9 mouse cellular contexts compared by ENCODE assay signal in genomic region chr9:13694293-13694692, GRCm38 (mm10). TPM values are rescaled to one million over a fixed set of nuclear protein-coding genes. Genes with fewer than 3 reads are reported as not detected.
DNase-seq lines count a peak whose midpoint lies in the region; ATAC-seq and TF ChIP-seq lines count a peak whose summit lies in the region.
"Had no signal": no experiment of that assay in that cellular context is flagged by ENCODE, and none has a peak within 500 bp of the region (broad histone marks: within the 10 kb centered on the region; RNA-seq: fewer than 3 reads in every experiment).

No protein-coding gene starts in this region.

- no peak for ATAC-seq in heart, embryonic 13.5 days (ENCODE audit: extremely low read depth, insufficient number of reproducible peaks, low FRiP score, low TSS enrichment)
- ATAC-seq in lung, embryonic 16.5 days (ENCODE audit: low read depth) = peak; percentile 85
- ATAC-seq in megakaryocyte, adult 5-6 weeks (ENCODE audit: poor library complexity, severe bottlenecking) = no peak

- H3K9me3 ChIP-seq in heart, embryonic 13.5 days = no peaks in the 10 kb centered on the region
- no peaks in the 10 kb centered on the region for H3K9me3 ChIP-seq in lung, embryonic 16.5 days (ENCODE audit: control insufficient read depth, low read length)

- no peak overlapping the region for H3K4me3 ChIP-seq in cerebellum, adult 2 months (replicated peaks; ENCODE audit: insufficient read depth, low read depth, low read length)
- no peak overlapping the region for H3K4me3 ChIP-seq in heart, embryonic 13.5 days
- no peak overlapping the region for H3K4me3 ChIP-seq in lung, embryonic 16.5 days (ENCODE audit: low read length)

- TF ChIP-seq CTCF in cerebellum, adult 2 months (IDR thresholded peaks at IDR 0.05; ENCODE audit: borderline replicate concordance, insufficient read depth, low read depth, low read length) = no peak

- H3K4me1 ChIP-seq in cerebellum, adult 2 months (ENCODE audit: control insufficient read depth, insufficient read depth, low read length) = peaks cover 9% of the 10 kb centered on the region; the same call in 1 of the 2 replicates
- H3K4me1 ChIP-seq in heart, embryonic 13.5 days = peaks cover 43% of the 10 kb centered on the region
- peaks cover 26% of the 10 kb centered on the region for H3K4me1 ChIP-seq in lung, embryonic 16.5 days (replicated peaks; ENCODE audit: control insufficient read depth, insufficient read depth, low read length)

- H3K36me3 ChIP-seq in heart, embryonic 13.5 days = no peaks in the 10 kb centered on the region
- no peaks in the 10 kb centered on the region for H3K36me3 ChIP-seq in lung, embryonic 16.5 days (ENCODE audit: control insufficient read depth, insufficient read depth, low read length)

- no peak for TF ChIP-seq POLR2A in cerebellum, adult 2 months (IDR thresholded peaks at IDR 0.05; ENCODE audit: borderline replicate concordance, insufficient read depth, low read length)

- H3K27me3 ChIP-seq in cerebellum, adult 2 months (ENCODE audit: control insufficient read depth, insufficient read depth, low read length) = no peaks in the 10 kb centered on the region
- H3K27me3 ChIP-seq in heart, embryonic 13.5 days (replicated peaks) = no peaks in the 10 kb centered on the region
- H3K27me3 ChIP-seq in lung, embryonic 16.5 days (ENCODE audit: control insufficient read depth, insufficient read depth, low read depth, low read length) = no peaks in the 10 kb centered on the region

- 3% methylated on average over 5 of the region's 5 CpGs for WGBS in cerebellum, adult 2 months
- 29% methylated on average over 5 of the region's 5 CpGs for WGBS in heart, embryonic 13.5 days
- 34% methylated on average over 5 of the region's 5 CpGs for WGBS in lung, embryonic 16.5 days

- peak; percentile 10 to 15 for DNase-seq in kidney, adult 8-10 months
- no peak for DNase-seq in kidney, adult 11 months
- peak; percentile 66 to 85 for DNase-seq in cerebellum, adult 2 months
- no peak for DNase-seq in spleen, postnatal 4 days (ENCODE audit: low spot score in 2 of 2)
- no peak for DNase-seq in testis, postnatal 14 days (ENCODE audit: low spot score)

- no peak overlapping the region for H3K27ac ChIP-seq in cerebellum, adult 2 months (ENCODE audit: insufficient read depth, low read length)
- H3K27ac ChIP-seq in heart, embryonic 13.5 days (replicated peaks) = peak overlapping the region; percentile 61
- H3K27ac ChIP-seq in lung, embryonic 16.5 days (ENCODE audit: low read length) = peak overlapping the region; percentile 83
- H3K27ac ChIP-seq: liver, embryonic 14.5 days had no signal

- H3K4me2 ChIP-seq in heart, embryonic 13.5 days = peak overlapping the region; percentile 18
- H3K4me2 ChIP-seq in lung, embryonic 16.5 days (ENCODE audit: low read depth, low read length) = no peak overlapping the region

- H3K9ac ChIP-seq in heart, embryonic 13.5 days = no peak overlapping the region
- H3K9ac ChIP-seq in lung, embryonic 16.5 days (ENCODE audit: low read length) = no peak overlapping the region
- H3K9ac ChIP-seq: liver, embryonic 14.5 days had no signal

RNA-seq across cellular contexts. Expression of gene Mtmr2, which starts 53.9 kb away (rescaled TPM):
- polyA plus RNA-seq in cerebellum, adult 2 months (2012; rRNA removed) = 44.1 and 44.3 TPM in 2 replicates
- 46.8 and 47.3 TPM in 2 replicates for polyA plus RNA-seq in heart, embryonic 13.5 days (2015; fragmentation: Nextera tagmentation; extraction: Ambion mirVana)
- 84.1 and 88.3 TPM in 2 replicates for polyA plus RNA-seq in lung, embryonic 16.5 days (2015; fragmentation: Nextera tagmentation; extraction: Ambion mirVana)
- 36.9 and 37.6 TPM in 2 replicates for total RNA-seq in megakaryocyte, adult 5-6 weeks (2015)
- total RNA-seq in megakaryocyte, adult 5-6 weeks (2017) = 61.4 and 78.3 TPM in 2 replicates

Comparison
In these comparisons a context has a peak if more than half of its experiments do, and no peak if none do; other contexts are left out.
1. DNase-seq: peak in kidney, adult 8-10 months (2 of 2) and cerebellum, adult 2 months (2 of 2); none in kidney, adult 11 months (single experiment), spleen, postnatal 4 days (0 of 2) and testis, postnatal 14 days (single experiment).